Mouse (Mus musculus): ENCODE measurements at regions not wholly inside any gene's neighbourhood (a gene's known extent, or its start where the extent isn't known, plus 50 kb on each side); places are given as distances from the start of the nearest gene placed in this dataset.

DNA sequence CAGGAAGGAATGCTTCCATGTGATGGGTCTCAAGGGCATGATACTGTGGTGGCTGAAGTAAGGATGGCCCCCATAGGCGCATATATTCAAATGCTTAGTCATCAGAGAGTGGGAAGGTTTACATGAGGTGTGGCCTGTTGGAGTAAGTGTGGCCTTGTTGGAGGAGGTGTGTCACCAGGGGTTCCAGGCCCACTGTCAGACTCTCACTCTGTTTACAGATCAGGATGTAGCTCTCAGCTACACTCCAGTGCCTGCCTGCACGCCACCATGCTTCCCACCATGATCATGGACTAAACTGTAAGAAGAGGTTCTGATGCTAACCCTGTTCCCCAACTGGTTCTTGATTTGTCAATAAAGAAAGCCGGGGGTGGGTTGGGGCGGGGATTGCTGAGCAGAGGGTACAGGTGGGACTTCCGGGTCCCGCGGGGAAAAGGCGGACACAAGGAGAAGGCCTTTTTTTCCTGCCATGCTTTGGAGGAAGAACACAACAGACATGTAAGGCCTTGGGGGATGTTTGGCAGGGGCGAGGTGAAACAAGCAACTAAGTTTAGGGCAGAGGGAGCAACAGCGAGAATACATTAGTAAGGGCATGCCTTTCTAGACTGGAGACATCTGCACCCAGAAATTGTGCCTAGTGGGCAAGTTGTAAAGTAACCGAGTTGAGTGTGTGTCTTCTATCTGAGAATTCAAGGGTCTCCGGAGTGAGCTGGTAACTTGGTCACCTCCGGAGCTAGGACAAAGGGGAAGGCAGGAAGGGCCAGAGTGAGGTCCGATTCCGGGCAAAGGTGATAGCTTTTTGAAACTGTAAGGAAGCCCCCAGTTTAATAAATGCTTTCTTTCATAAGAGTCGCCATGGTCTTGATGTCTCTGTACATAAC lies 127.1 kb upstream of the Fbxo11 start:
- no peak for ATAC-seq (ENCODE audit: low read depth)
- 86% methylated on average over 16 of the region's 16 CpGs for WGBS
- Histone ChIP-seq H3K4me3 (ENCODE audit: low read length) (no peak overlapping the region), H3K27me3 (ENCODE audit: control insufficient read depth, insufficient read depth, low read depth, low read length) (no peaks in the 10 kb centered on the region), H3K9ac (ENCODE audit: low read length) (no peak overlapping the region), H3K9me3 (ENCODE audit: control insufficient read depth, low read length) (no peaks in the 10 kb centered on the region), H3K4me1 (replicated peaks; ENCODE audit: control insufficient read depth, insufficient read depth, low read length) (no peaks in the 10 kb centered on the region), H3K4me2 (ENCODE audit: low read depth, low read length) (no peak overlapping the region), H3K27ac (ENCODE audit: low read length) (no peak overlapping the region), H3K36me3 (ENCODE audit: control insufficient read depth, insufficient read depth, low read length) (no peaks in the 10 kb centered on the region)

DNA sequence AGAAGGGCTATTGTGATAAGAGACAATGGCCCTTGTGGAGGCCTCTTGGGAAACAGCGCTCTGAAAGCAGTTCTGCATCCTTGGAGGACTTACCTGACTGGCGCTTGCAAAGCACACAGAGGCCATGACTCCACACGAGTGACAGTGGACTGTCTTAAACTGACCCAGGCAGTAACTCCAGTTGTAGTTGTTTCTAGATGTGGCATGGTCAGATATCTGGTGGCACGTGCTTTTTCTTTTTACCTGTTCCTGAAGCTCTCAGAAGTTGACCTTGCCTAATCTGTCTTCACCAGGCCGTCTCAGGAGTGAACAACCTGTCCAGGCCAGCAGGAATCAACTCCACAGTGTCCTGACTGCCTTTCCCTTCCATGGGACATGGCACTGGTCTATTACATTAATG lies 129.6 kb upstream of the Fbxo11 start:
- WGBS, result 76% methylated on average over 5 of the region's 5 CpGs
- Histone ChIP-seq H3K36me3 (ENCODE audit: control insufficient read depth, insufficient read depth, low read length) (no peaks in the 10 kb centered on the region), H3K9me3 (ENCODE audit: control insufficient read depth, low read length) (no peaks in the 10 kb centered on the region), H3K27ac (ENCODE audit: low read length) (no peak overlapping the region), H3K27me3 (ENCODE audit: control insufficient read depth, insufficient read depth, low read depth, low read length) (no peaks in the 10 kb centered on the region), H3K4me2 (ENCODE audit: low read depth, low read length) (no peak overlapping the region), H3K4me3 (ENCODE audit: low read length) (no peak overlapping the region), H3K9ac (ENCODE audit: low read length) (no peak overlapping the region), H3K4me1 (replicated peaks; ENCODE audit: control insufficient read depth, insufficient read depth, low read length) (no peaks in the 10 kb centered on the region)
- ATAC-seq (ENCODE audit: low read depth), result no peak

DNA sequence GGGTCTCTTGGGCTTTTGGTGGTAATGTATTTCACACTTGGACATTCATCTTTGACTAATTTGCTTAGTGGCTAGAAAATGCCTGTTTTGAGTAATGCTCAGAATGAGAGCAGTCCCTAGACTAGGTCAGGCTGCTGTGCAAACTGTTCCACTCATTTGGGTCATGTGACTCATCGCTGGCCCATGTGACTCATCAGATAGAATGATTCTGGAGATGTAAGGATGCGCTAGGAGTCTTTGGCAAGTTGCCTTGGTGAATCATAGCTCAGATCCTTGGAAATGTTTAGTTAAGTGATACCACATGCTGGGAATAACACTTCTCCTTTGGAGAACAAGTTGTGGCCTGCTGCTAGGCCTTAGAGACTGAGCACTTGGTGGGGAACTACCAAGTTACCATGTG lies 130.2 kb upstream of the Fbxo11 start:
- Histone ChIP-seq H3K27me3 (ENCODE audit: control insufficient read depth, insufficient read depth, low read depth, low read length) (no peaks in the 10 kb centered on the region), H3K27ac (ENCODE audit: low read length) (no peak overlapping the region), H3K9ac (ENCODE audit: low read length) (no peak overlapping the region), H3K36me3 (ENCODE audit: control insufficient read depth, insufficient read depth, low read length) (no peaks in the 10 kb centered on the region), H3K9me3 (ENCODE audit: control insufficient read depth, low read length) (no peaks in the 10 kb centered on the region), H3K4me3 (ENCODE audit: low read length) (no peak overlapping the region), H3K4me1 (replicated peaks; ENCODE audit: control insufficient read depth, insufficient read depth, low read length) (no peaks in the 10 kb centered on the region), H3K4me2 (ENCODE audit: low read depth, low read length) (no peak overlapping the region)
- 76% methylated on average over 2 of the region's 2 CpGs for WGBS
- no peak for ATAC-seq (ENCODE audit: low read depth)

DNA sequence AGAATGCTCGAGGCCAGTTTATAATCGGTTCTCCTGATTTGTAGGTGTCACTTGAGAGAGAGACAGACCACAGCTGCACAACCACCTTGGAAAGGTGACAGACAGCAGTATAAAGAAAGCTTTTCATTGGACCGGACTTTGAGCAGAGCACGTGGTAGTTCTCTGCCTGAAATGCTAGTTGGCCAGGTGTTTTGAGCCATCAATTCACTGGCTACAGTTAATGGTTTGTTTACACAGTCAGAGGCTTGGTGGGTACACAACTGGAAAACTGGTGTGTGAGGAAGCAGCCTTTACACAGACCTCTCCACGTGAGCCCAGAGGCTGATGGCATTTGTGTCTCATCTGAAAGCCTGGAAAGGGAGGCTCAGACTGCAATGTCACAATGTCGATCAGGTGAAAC lies 130.8 kb upstream of the Fbxo11 start:
- 60% methylated on average over 6 of the region's 6 CpGs for WGBS
- Histone ChIP-seq H3K4me1 (replicated peaks; ENCODE audit: control insufficient read depth, insufficient read depth, low read length) (no peaks in the 10 kb centered on the region), H3K27ac (ENCODE audit: low read length) (no peak overlapping the region), H3K4me3 (ENCODE audit: low read length) (no peak overlapping the region), H3K9me3 (ENCODE audit: control insufficient read depth, low read length) (no peaks in the 10 kb centered on the region), H3K27me3 (ENCODE audit: control insufficient read depth, insufficient read depth, low read depth, low read length) (no peaks in the 10 kb centered on the region), H3K36me3 (ENCODE audit: control insufficient read depth, insufficient read depth, low read length) (no peaks in the 10 kb centered on the region), H3K4me2 (ENCODE audit: low read depth, low read length) (no peak overlapping the region), H3K9ac (ENCODE audit: low read length) (no peak overlapping the region)
- ATAC-seq (ENCODE audit: low read depth), result no peak

DNA sequence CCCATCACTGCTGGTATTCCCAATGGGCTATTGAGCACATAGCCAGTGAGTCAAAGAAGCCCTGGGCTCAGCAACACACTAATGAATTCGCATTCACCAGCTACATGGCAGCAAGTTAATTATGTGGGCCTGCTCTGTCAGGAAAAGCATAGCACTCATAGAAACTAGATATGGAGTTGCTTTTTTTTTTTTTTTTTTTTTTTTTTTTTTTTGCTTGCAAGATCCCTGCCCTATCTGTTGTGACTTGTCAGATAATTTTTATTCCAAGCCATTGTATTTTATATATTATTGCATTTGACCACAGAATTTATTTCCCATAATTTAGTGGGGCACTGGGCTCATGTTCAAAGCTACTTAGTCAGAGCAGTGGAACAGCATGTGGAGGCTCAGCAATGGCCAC lies 131.2 kb upstream of the Fbxo11 start:
- H3K9ac ChIP-seq (ENCODE audit: low read length), result no peak overlapping the region
- ATAC-seq (ENCODE audit: low read depth), result no peak

DNA sequence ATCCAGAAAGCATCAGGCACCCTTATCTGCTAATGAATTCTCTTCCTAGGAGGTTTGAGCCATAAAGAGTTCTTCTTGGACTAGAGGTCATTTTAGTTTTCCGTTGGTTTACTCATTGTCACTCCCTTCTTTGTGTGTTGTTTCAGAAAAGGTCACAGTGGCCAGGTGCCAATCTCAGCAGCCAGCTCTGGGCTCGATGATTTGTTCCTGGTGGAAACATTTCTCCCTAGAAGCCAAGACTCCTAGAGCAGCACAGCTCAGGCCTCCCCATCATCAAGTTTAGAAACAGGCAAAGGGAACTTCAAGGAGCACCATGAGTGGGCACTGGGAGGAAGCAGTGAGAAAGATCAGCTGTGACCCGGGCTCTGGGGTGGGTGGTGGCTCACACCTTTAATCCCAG lies 132.3 kb upstream of the Fbxo11 start:
- Histone ChIP-seq H3K4me3 (ENCODE audit: low read length) (no peak overlapping the region), H3K27me3 (ENCODE audit: control insufficient read depth, insufficient read depth, low read depth, low read length) (no peaks in the 10 kb centered on the region), H3K36me3 (ENCODE audit: control insufficient read depth, insufficient read depth, low read length) (no peaks in the 10 kb centered on the region), H3K9ac (ENCODE audit: low read length) (no peak overlapping the region), H3K27ac (ENCODE audit: low read length) (no peak overlapping the region), H3K4me1 (replicated peaks; ENCODE audit: control insufficient read depth, insufficient read depth, low read length) (no peaks in the 10 kb centered on the region), H3K4me2 (ENCODE audit: low read depth, low read length) (no peak overlapping the region), H3K9me3 (ENCODE audit: control insufficient read depth, low read length) (no peaks in the 10 kb centered on the region)
- WGBS, result 36% methylated on average over 3 of the region's 3 CpGs
- no peak for ATAC-seq (ENCODE audit: low read depth)

More for the DNA sequence above, 131.2 kb upstream of the Fbxo11 start:
- H3K4me3 ChIP-seq (ENCODE audit: low read length), result no peak overlapping the region
- no peaks in the 10 kb centered on the region for H3K36me3 ChIP-seq (ENCODE audit: control insufficient read depth, insufficient read depth, low read length)
- no peak overlapping the region for H3K27ac ChIP-seq (ENCODE audit: low read length)
- H3K27me3 ChIP-seq (ENCODE audit: control insufficient read depth, insufficient read depth, low read depth, low read length), result no peaks in the 10 kb centered on the region
- no peaks in the 10 kb centered on the region for H3K9me3 ChIP-seq (ENCODE audit: control insufficient read depth, low read length)
- 78% methylated on average over 1 of the region's 1 CpGs for WGBS
- no peak overlapping the region for H3K4me2 ChIP-seq (ENCODE audit: low read depth, low read length)
- H3K4me1 ChIP-seq (replicated peaks; ENCODE audit: control insufficient read depth, insufficient read depth, low read length), result no peaks in the 10 kb centered on the region

DNA sequence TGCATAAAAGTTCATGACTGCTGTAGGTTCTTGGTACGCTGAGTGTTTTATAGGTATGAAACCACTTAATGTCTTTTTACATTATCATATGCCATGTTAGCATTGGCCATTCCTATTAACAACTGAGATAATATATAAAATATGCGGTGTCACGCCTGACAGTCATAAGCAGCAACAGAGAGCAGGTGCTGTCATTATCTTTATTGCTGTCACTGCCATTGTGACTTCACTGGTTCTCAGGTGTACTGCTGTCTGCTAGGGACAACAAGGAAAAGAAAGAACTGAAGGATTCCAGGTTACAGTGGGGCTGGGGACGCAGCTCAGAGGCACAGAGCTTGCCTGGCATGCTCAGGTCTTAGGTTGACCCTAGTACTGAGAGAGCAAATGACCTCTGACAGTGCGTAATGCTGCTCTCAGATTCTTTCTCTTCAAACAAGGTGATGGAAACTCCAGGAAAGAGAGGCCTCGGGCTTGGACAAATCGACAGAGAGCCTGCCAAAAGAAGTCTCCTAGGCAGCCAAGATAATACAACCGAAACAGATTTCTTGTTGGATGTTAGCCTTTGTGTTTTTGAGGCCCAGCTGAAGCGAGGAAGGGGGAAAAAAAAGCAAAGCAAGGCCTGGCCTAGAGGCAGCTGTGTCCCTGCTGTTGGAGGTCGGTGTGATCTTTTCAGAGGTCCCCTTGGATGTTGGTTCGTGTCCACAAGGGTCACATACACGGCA lies 136.3 kb upstream of the Fbxo11 start:
- no peak overlapping the region for H3K4me3 ChIP-seq (ENCODE audit: low read length)
- no peak overlapping the region for H3K4me2 ChIP-seq (ENCODE audit: low read depth, low read length)
- ATAC-seq (ENCODE audit: low read depth), result no peak
- H3K4me1 ChIP-seq (replicated peaks; ENCODE audit: control insufficient read depth, insufficient read depth, low read length), result no peaks in the 10 kb centered on the region
- H3K36me3 ChIP-seq (ENCODE audit: control insufficient read depth, insufficient read depth, low read length), result no peaks in the 10 kb centered on the region
- H3K9ac ChIP-seq (ENCODE audit: low read length), result no peak overlapping the region
- H3K27ac ChIP-seq (ENCODE audit: low read length), result no peak overlapping the region
- no peaks in the 10 kb centered on the region for H3K9me3 ChIP-seq (ENCODE audit: control insufficient read depth, low read length)
- H3K27me3 ChIP-seq (ENCODE audit: control insufficient read depth, insufficient read depth, low read depth, low read length), result no peaks in the 10 kb centered on the region
- 73% methylated on average over 12 of the region's 12 CpGs for WGBS

DNA sequence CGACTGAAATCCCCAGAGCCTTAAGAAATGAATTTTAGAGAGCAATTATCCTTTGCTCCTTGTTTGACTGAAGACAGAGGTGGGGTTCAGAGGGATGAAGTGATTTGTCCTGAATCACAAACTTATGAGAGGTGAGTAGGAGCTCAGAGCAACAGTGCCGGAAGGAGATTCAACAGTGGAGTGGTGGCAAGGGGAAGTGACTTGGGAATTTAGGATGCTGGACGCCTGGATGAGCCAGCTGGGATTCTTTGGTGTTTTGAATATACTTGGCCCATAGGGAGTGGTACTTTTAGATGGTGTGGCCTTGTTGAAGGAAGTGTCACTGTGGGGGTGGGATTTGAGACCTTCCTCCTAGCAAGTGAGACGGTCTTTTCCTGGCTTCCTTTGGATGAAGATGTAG lies 137.1 kb upstream of the Fbxo11 start:
- 82% methylated on average over 4 of the region's 4 CpGs for WGBS
- no peaks in the 10 kb centered on the region for H3K4me1 ChIP-seq (replicated peaks; ENCODE audit: control insufficient read depth, insufficient read depth, low read length)

DNA sequence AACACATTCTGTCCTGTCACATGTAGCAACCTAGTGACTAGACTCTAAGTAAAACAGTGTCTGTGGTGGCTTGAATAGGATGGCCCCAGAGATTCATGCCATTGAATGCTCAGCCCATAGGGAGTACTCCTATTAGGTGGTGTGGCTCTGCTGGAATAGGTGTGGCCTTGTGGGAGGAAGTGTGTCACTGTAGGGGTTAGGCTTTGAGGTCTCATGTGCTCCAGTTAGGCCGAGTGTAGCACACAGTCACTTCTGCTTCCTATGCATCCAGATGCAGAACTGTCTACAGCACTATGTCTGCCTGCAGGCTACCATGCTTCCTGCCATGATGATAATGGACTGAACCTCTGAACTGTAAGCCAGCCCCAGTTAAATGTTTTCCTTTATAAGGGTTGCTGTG lies 144.5 kb upstream of the Fbxo11 start:
- H3K4me3 ChIP-seq (ENCODE audit: low read length), result no peak overlapping the region

More for the DNA sequence above, 137.1 kb upstream of the Fbxo11 start:
- Histone ChIP-seq H3K9me3 (ENCODE audit: control insufficient read depth, low read length) (no peaks in the 10 kb centered on the region), H3K27ac (ENCODE audit: low read length) (no peak overlapping the region), H3K4me3 (ENCODE audit: low read length) (no peak overlapping the region), H3K36me3 (ENCODE audit: control insufficient read depth, insufficient read depth, low read length) (no peaks in the 10 kb centered on the region), H3K9ac (ENCODE audit: low read length) (no peak overlapping the region), H3K4me2 (ENCODE audit: low read depth, low read length) (no peak overlapping the region), H3K27me3 (ENCODE audit: control insufficient read depth, insufficient read depth, low read depth, low read length) (no peaks in the 10 kb centered on the region)
- ATAC-seq (ENCODE audit: low read depth), result no peak

More for the DNA sequence above, 144.5 kb upstream of the Fbxo11 start:
- H3K4me1 ChIP-seq (replicated peaks; ENCODE audit: control insufficient read depth, insufficient read depth, low read length), result no peaks in the 10 kb centered on the region; the same call in 1 of the 2 replicates
- no peaks in the 10 kb centered on the region for H3K9me3 ChIP-seq (ENCODE audit: control insufficient read depth, low read length)
- no peaks in the 10 kb centered on the region for H3K27me3 ChIP-seq (ENCODE audit: control insufficient read depth, insufficient read depth, low read depth, low read length)
- 63% methylated on average over 1 of the region's 1 CpGs for WGBS
- no peak overlapping the region for H3K4me2 ChIP-seq (ENCODE audit: low read depth, low read length)
- no peak for ATAC-seq (ENCODE audit: low read depth)
- H3K9ac ChIP-seq (ENCODE audit: low read length), result no peak overlapping the region
- H3K27ac ChIP-seq (ENCODE audit: low read length), result no peak overlapping the region
- no peaks in the 10 kb centered on the region for H3K36me3 ChIP-seq (ENCODE audit: control insufficient read depth, insufficient read depth, low read length)

All from lung, embryonic 16.5 days (tissue).